Mouse (Mus musculus) kidney, postnatal 0 days (tissue): ENCODE measurements at regions not wholly inside any gene's neighbourhood (a gene's known extent, or its start where the extent isn't known, plus 50 kb on each side); places are given as distances from the start of the nearest gene placed in this dataset.

Source experiments
- ATAC-seq: fragments of 200-750 bp; cut with Nextera tagmentation; replicated peaks from 2 replicates; pipeline ENCODE4 v1.8.0; 2017; ENCODE audit warnings: low read depth, moderate number of reproducible peaks, moderate TSS enrichment, moderate library complexity; ENCODE audit not compliant: low FRiP score
- DNase-seq: peaks from one replicate; pipeline ENCODE4 v3.0.0-alpha.2; 2016; ENCODE audit warnings: low spot score
- H3K27ac ChIP-seq: fragments of 300-500 bp; sonication (generic); 2 replicates; pipeline ENCODE4 v1.5.1; 2014; ENCODE audit warnings: mild to moderate bottlenecking
- H3K27me3 ChIP-seq: fragments of 300-500 bp; sonication (generic); 2 replicates; pipeline ENCODE4 v1.6.1; 2014; ENCODE audit warnings: low read length, mixed read lengths; ENCODE audit not compliant: insufficient read depth
- H3K36me3 ChIP-seq: fragments of 300-500 bp; sonication (generic); 2 replicates; pipeline ENCODE4 v1.6.1; 2014; ENCODE audit warnings: low read length, mixed read lengths; ENCODE audit not compliant: insufficient read depth
- H3K4me1 ChIP-seq: fragments of 300-500 bp; sonication (generic); replicated peaks from 2 replicates; pipeline ENCODE4 v1.6.1; 2014; ENCODE audit warnings: antibody characterized with exemption, low read length, mixed read lengths; ENCODE audit not compliant: insufficient read depth
- H3K4me2 ChIP-seq: fragments of 300-500 bp; sonication (generic); 2 replicates; pipeline ENCODE4 v1.6.1; 2014; ENCODE audit warnings: mild to moderate bottlenecking, low read length, moderate library complexity, mixed read lengths
- H3K4me3 ChIP-seq: fragments of 300-500 bp; sonication (generic); replicated peaks from 2 replicates; pipeline ENCODE4 v1.5.1; 2014; ENCODE audit warnings: low read depth, low read length
- H3K9ac ChIP-seq: fragments of 300-500 bp; sonication (generic); 2 replicates; pipeline ENCODE4 v1.6.1; 2014; ENCODE audit warnings: low read depth, low read length
- H3K9me3 ChIP-seq: fragments of 300-500 bp; sonication (generic); replicated peaks from 2 replicates; pipeline ENCODE4 v1.6.1; 2016; ENCODE audit warnings: low read length, inconsistent platforms, mixed read lengths
- CTCF ChIP-seq: IDR thresholded peaks from 2 replicates; pipeline ENCODE4 v1.5.1; 2016; ENCODE audit warnings: antibody characterized with exemption, low read depth, mild to moderate bottlenecking, moderate library complexity
- WGBS: fragments of 180-500 bp; shearing (Covaris S2); extraction: QIAGEN DNeasy Blood & Tissue Kit; methylation state at CpG from one replicate; pipeline ENCODE4 v1.1.7; 2014; 5-methylcytosine and 5-hydroxymethylcytosine counted together

DNA sequence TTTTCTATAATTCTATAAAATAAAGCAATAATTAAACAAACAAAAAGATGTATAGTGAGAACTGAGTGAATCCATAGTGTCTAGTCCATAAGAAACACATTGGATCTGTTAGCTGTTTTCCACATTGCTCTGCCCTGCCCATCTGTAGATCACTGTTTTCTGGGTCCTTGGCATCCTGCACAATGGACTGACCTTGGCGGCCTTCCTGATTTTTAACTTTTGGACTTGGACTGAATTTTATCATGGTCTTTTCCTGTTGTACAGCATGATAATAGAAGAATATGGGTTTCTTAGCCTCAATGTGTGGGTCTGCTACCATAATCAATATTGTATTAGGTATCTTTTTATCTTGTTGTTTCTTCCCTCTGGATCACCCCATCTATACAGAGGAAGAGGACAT is 456.0 kb downstream of the 1810013L24Rik start:
- Histone ChIP-seq H3K9ac (no peak overlapping the region), H3K27me3 (no peaks in the 10 kb centered on the region), H3K4me1 (no peaks in the 10 kb centered on the region), H3K27ac (no peak overlapping the region), H3K4me3 (no peak overlapping the region), H3K4me2 (no peak overlapping the region), H3K36me3 (no peaks in the 10 kb centered on the region), H3K9me3 (no peaks in the 10 kb centered on the region)
- TF ChIP-seq CTCF: no peak
- ATAC-seq: no peak
- no peak for DNase-seq
- 97% methylated on average over 1 of the region's 1 CpGs for WGBS

DNA sequence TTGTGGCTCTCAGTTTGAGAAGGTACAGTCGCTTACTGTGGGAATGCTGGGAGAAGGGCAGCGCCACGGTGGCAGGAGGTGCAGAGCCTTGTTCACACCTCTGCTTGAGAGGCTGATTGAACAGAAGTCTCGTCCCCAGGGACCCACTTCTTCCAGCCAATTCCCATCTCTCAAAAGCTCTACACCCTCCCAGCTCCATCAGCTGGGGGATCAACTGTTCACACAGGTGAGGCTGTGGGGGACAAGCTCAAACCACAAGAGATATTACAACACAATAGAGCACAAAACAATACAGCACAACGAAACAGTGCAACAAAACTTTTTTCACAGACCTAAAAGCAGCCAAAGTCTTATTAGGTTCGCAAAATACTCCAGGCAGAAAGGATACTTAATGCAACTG is 457.7 kb downstream of the 1810013L24Rik start:
- no peak overlapping the region for H3K4me3 ChIP-seq
- no peaks in the 10 kb centered on the region for H3K4me1 ChIP-seq
- no peak for TF ChIP-seq CTCF
- no peak for DNase-seq
- H3K9ac ChIP-seq: no peak overlapping the region
- H3K36me3 ChIP-seq: no peaks in the 10 kb centered on the region
- ATAC-seq: no peak
- H3K9me3 ChIP-seq: no peaks in the 10 kb centered on the region
- H3K4me2 ChIP-seq: no peak overlapping the region
- no peaks in the 10 kb centered on the region for H3K27me3 ChIP-seq
- no peak overlapping the region for H3K27ac ChIP-seq
- WGBS: 78% methylated on average over 6 of the region's 6 CpGs

DNA sequence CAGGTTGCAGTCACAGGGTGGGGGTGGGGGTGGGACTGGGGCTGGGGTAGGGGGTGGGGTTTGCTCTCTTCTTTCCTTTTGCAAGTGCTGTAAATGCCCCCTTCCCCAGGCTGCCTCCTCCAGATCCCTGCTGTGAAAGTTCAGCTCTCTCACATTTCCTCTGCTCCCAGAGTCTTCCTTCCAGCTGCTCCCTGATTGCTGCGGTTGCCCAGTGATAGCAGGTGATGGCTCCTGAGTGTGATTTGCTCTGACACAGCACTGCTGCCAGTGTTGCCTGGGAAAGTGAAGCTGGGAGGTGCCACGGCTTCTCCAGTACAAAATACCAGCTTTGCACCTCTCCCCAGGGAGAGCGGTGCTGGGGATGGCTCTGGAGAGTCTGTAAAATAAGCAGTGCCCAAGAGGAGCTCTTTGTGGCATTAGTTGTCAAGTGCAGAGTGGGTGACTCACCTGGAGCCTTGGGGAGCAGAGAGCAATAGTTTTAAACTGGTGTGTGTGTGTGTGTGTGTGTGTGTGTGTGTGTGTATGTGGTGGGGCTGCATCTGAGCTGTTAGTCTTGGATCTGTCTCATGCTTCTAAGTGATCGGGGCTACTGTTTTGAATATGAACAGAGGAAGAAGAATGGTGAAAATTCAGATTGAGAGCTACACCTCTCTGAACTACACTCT is 461.6 kb downstream of the 1810013L24Rik start:
- WGBS: 51% methylated on average over 4 of the region's 4 CpGs
- no peaks in the 10 kb centered on the region for H3K4me1 ChIP-seq
- no peak overlapping the region for H3K27ac ChIP-seq
- ATAC-seq (no peak), DNase-seq (no peak)
- no peak overlapping the region for H3K9ac ChIP-seq
- H3K9me3 ChIP-seq: no peaks in the 10 kb centered on the region
- no peak overlapping the region for H3K4me3 ChIP-seq
- H3K27me3 ChIP-seq: no peaks in the 10 kb centered on the region
- TF ChIP-seq CTCF: no peak
- no peaks in the 10 kb centered on the region for H3K36me3 ChIP-seq
- H3K4me2 ChIP-seq: no peak overlapping the region

DNA sequence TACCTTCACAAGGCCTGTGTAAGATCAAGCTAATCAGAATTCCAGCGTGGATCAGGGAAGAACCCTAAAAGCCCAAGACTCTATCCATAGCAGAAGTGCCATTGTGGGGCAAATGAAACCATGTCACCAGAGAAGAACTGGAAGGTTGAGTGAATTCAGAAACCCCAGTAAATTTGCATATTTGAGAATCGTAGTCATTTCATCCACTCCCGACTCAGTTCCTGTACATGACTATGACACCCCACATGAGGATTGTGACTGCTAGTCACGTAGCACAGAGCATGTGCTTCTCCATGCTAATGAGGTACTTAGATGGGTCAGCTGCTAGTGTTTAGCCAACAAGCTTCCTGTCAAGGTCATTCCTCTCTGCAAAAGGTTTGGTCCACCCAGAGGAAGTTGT is 473.2 kb downstream of the 1810013L24Rik start:
- no peak overlapping the region for H3K9ac ChIP-seq
- H3K27ac ChIP-seq: no peak overlapping the region
- H3K4me1 ChIP-seq: no peaks in the 10 kb centered on the region
- no peaks in the 10 kb centered on the region for H3K36me3 ChIP-seq
- WGBS: 89% methylated on average over 4 of the region's 4 CpGs
- H3K27me3 ChIP-seq: no peaks in the 10 kb centered on the region
- H3K4me3 ChIP-seq: no peak overlapping the region
- ATAC-seq (no peak), DNase-seq (no peak)
- no peaks in the 10 kb centered on the region for H3K9me3 ChIP-seq
- no peak for TF ChIP-seq CTCF
- H3K4me2 ChIP-seq: no peak overlapping the region

DNA sequence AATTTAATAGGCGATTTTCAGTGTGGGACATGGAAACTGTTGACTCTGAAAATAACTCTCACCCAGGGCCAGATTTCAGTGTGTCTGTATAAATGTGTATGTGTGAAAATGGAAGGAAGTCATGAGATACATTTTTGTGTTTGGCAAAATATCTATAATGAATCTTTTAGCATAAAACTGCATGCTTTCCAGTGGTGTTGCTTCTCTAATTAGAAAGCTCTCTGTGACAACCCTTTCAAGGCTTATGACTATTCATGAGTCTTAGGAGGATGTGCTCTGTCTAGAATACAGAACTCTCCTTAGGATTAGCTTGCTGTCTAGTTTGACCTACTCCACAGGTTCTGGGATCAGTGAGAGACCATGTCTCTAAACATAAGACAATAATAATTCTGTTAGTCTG is 474.2 kb downstream of the 1810013L24Rik start:
- H3K4me1 ChIP-seq: no peaks in the 10 kb centered on the region
- no peaks in the 10 kb centered on the region for H3K27me3 ChIP-seq
- 98% methylated on average over 1 of the region's 1 CpGs for WGBS
- TF ChIP-seq CTCF: no peak
- H3K9ac ChIP-seq: no peak overlapping the region
- H3K27ac ChIP-seq: no peak overlapping the region
- no peaks in the 10 kb centered on the region for H3K36me3 ChIP-seq
- H3K4me3 ChIP-seq: no peak overlapping the region
- no peak for DNase-seq
- no peaks in the 10 kb centered on the region for H3K9me3 ChIP-seq
- ATAC-seq: no peak
- H3K4me2 ChIP-seq: no peak overlapping the region

DNA sequence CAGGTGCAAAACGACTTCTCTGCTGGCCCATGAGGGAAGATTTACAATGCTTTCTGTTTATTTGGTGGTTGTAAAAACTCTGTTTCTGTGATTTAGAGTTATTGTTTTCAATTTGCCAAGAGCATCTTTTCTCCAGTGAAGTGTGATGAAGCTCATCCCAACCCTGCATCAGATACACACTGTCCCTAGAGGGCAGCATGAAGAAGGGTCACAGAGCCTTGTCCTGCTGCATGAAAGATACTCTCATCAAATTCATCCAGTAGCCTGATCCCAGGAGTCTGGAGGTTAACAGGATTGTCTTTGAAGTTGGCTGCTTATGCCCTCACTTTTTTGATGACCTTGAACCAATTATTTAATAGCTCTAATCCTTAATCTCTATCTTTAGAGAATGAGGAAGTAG is 480.8 kb downstream of the 1810013L24Rik start:
- Histone ChIP-seq H3K4me3 (no peak overlapping the region), H3K36me3 (no peaks in the 10 kb centered on the region), H3K4me2 (no peak overlapping the region), H3K27me3 (no peaks in the 10 kb centered on the region), H3K9me3 (no peaks in the 10 kb centered on the region), H3K27ac (no peak overlapping the region), H3K4me1 (no peaks in the 10 kb centered on the region), H3K9ac (no peak overlapping the region)
- 9% methylated on average over 1 of the region's 1 CpGs for WGBS
- peak; percentile 33 for TF ChIP-seq CTCF
- DNase-seq: peak; percentile 2
- no peak for ATAC-seq

DNA sequence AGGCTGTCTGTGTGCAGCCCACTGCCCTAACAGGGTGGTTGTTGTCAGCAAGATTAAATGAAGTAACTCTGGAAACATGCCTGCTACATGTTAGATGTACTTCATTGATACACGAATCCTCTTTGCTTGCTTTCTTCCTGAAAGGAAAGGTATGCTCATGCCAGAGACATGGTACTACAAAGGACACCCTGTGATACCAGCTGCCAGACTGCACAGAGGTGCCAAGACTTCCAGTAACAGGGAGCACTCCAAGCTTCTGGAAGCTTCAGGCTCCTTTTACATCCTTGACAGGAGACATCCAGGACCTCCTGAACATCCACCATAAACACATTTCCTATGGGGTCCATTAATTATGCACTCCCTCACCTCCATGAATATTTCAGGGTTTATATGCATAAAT is 505.7 kb downstream of the 1810013L24Rik start:
- H3K27ac ChIP-seq: no peak overlapping the region
- H3K9me3 ChIP-seq: no peaks in the 10 kb centered on the region
- 77% methylated on average over 1 of the region's 1 CpGs for WGBS
- H3K36me3 ChIP-seq: no peaks in the 10 kb centered on the region
- no peaks in the 10 kb centered on the region for H3K27me3 ChIP-seq
- TF ChIP-seq CTCF: no peak
- ATAC-seq (no peak), DNase-seq (no peak)
- no peak overlapping the region for H3K4me2 ChIP-seq
- no peak overlapping the region for H3K4me3 ChIP-seq
- no peaks in the 10 kb centered on the region for H3K4me1 ChIP-seq
- no peak overlapping the region for H3K9ac ChIP-seq
